ENCODE assay signal across 8 mouse cellular contexts in genomic region chr14:30625131-30625807, GRCm38 (mm10). TPM values are rescaled to one million over a fixed set of nuclear protein-coding genes. Genes with fewer than 3 reads are reported as not detected.
DNase-seq lines count a peak whose midpoint lies in the region; ATAC-seq and TF ChIP-seq lines count a peak whose summit lies in the region.

No protein-coding gene starts in this region.

- no peaks in the 10 kb centered on the region for H3K27me3 ChIP-seq in C2C12 (ENCODE audit: control insufficient read depth, insufficient read depth, insufficient read length)
- no peaks in the 10 kb centered on the region for H3K27me3 ChIP-seq in heart, embryonic 16.5 days (ENCODE audit: control insufficient read depth, insufficient read depth, low read length)
- H3K27me3 ChIP-seq in midbrain, embryonic 10.5 days (ENCODE audit: low read depth, poor library complexity, severe bottlenecking), result peaks cover 49% of the 10 kb centered on the region
- H3K27me3 ChIP-seq in stomach, embryonic 15.5 days (replicated peaks), result no peaks in the 10 kb centered on the region

- peak overlapping the region; percentile 57 for H3K27ac ChIP-seq in heart, embryonic 16.5 days (ENCODE audit: low read length)
- peak overlapping the region; percentile 79 for H3K27ac ChIP-seq in midbrain, embryonic 10.5 days (replicated peaks)
- H3K27ac ChIP-seq in stomach, embryonic 15.5 days, result peak overlapping the region; percentile 88

- peak overlapping the region; percentile 88 for H3ac ChIP-seq in C2C12 (ENCODE audit: control insufficient read depth, insufficient read length, low read depth)

- intact Hi-C loops in left cerebral cortex, postnatal 14 days (cut with DNase I), result loop anchor here (5.0 kb wide), 1 partner anchor 33 kb away; no protein-coding TSS in a partner anchor

- ATAC-seq in activated CD4-positive, CD25-positive, alpha-beta regulatory T cell, adult 4 months, result peak; percentile 20
- ATAC-seq in erythroblast, adult 5-6 weeks (replicated peaks; ENCODE audit: low FRiP score, poor library complexity, severe bottlenecking), result peak; percentile 83
- ATAC-seq in heart, embryonic 16.5 days (replicated peaks; ENCODE audit: extremely low read depth, insufficient read depth, low FRiP score), result peak; percentile 20
- peak; percentile 40; the same call in 1 of the 2 replicates for ATAC-seq in stomach, embryonic 15.5 days (ENCODE audit: insufficient read depth, low FRiP score, low read depth)

- H3K9ac ChIP-seq in heart, embryonic 16.5 days (ENCODE audit: low read length), result peak overlapping the region; percentile 75
- peak overlapping the region; percentile 66 for H3K9ac ChIP-seq in stomach, embryonic 15.5 days

- peaks cover 57% of the 10 kb centered on the region for H3K79me2 ChIP-seq in C2C12 (ENCODE audit: control insufficient read depth, insufficient read depth)

- TF ChIP-seq CTCF in C2C12 (IDR thresholded peaks at IDR 0.05; ENCODE audit: control insufficient read depth, insufficient read depth, insufficient read length), result no peak

- peaks cover 5% of the 10 kb centered on the region for H3K36me3 ChIP-seq in C2C12 (ENCODE audit: control insufficient read depth, insufficient read depth)
- H3K36me3 ChIP-seq in heart, embryonic 16.5 days (ENCODE audit: control insufficient read depth, insufficient read depth), result no peaks in the 10 kb centered on the region
- no peaks in the 10 kb centered on the region for H3K36me3 ChIP-seq in midbrain, embryonic 10.5 days
- no peaks in the 10 kb centered on the region for H3K36me3 ChIP-seq in stomach, embryonic 15.5 days

- H3K9me3 ChIP-seq in heart, embryonic 16.5 days (replicated peaks; ENCODE audit: control insufficient read depth, low read length), result no peaks in the 10 kb centered on the region
- no peaks in the 10 kb centered on the region for H3K9me3 ChIP-seq in midbrain, embryonic 10.5 days (replicated peaks)
- H3K9me3 ChIP-seq in stomach, embryonic 15.5 days, result no peaks in the 10 kb centered on the region

- peak; percentile 65 to 78 for DNase-seq in kidney, postnatal 36 days
- peak; percentile 60 for DNase-seq in midbrain, embryonic 10.5 days (ENCODE audit: low spot score)
- DNase-seq in left cerebral cortex, postnatal 14 days (ENCODE audit: low spot score in 2 of 2), result no peak

- peak overlapping the region; percentile 84 for H3K4me2 ChIP-seq in heart, embryonic 16.5 days (ENCODE audit: low read depth, low read length)
- peak overlapping the region; percentile 84 for H3K4me2 ChIP-seq in stomach, embryonic 15.5 days

- under 1% methylated on average over 39 of the region's 39 CpGs for WGBS in heart, embryonic 16.5 days
- WGBS in midbrain, embryonic 10.5 days, result under 1% methylated on average over 39 of the region's 39 CpGs
- under 1% methylated on average over 39 of the region's 39 CpGs for WGBS in stomach, embryonic 15.5 days

- H3K79me3 ChIP-seq in C2C12 (ENCODE audit: low read depth), result peaks cover 16% of the 10 kb centered on the region

- peaks cover 13% of the 10 kb centered on the region for H3K4me1 ChIP-seq in heart, embryonic 16.5 days (ENCODE audit: control insufficient read depth, insufficient read depth, low read length)
- H3K4me1 ChIP-seq in midbrain, embryonic 10.5 days, result peaks cover 36% of the 10 kb centered on the region
- peaks cover 40% of the 10 kb centered on the region for H3K4me1 ChIP-seq in stomach, embryonic 15.5 days

- peak overlapping the region; percentile 72 for H3K4me3 ChIP-seq in C2C12 (ENCODE audit: insufficient read depth, poor library complexity, severe bottlenecking)
- peak overlapping the region; percentile 65 for H3K4me3 ChIP-seq in heart, embryonic 16.5 days (ENCODE audit: low read length)
- peak overlapping the region; percentile 69 for H3K4me3 ChIP-seq in midbrain, embryonic 10.5 days
- H3K4me3 ChIP-seq in stomach, embryonic 15.5 days (replicated peaks), result peak overlapping the region; percentile 86

TF ChIP-seq in C2C12, 6 proteins besides CTCF, POLR2A, EP300 and RAD21:
- TF ChIP-seq USF1 (IDR thresholded peaks at IDR 0.05; ENCODE audit: low read depth) (no peak), MAX (IDR thresholded peaks at IDR 0.05) (no peak), CEBPB (IDR thresholded peaks at IDR 0.05; ENCODE audit: low read depth) (no peak), FOSL1 (IDR thresholded peaks at IDR 0.05; ENCODE audit: insufficient read depth, low read length, poor library complexity, severe bottlenecking) (no peak), MYOD1 (IDR thresholded peaks at IDR 0.05; ENCODE audit: control insufficient read depth, insufficient read length, low read depth) (no peak), MYOG (IDR thresholded peaks at IDR 0.05; ENCODE audit: control insufficient read depth, extremely low read depth, insufficient read length) (no peak)

RNA-seq across cellular contexts. Expression of gene Prkcd, which starts 0.7 kb away (rescaled TPM):
- 29.3 TPM for polyA plus RNA-seq in C2C12 (2012; fragmentation: generic; extraction: Trizol)
- polyA plus RNA-seq in activated CD4-positive, CD25-positive, alpha-beta regulatory T cell, adult 4 months (2017; shearing (Covaris generic)), result 10 to 100 TPM; 29.4 to 30.1 TPM
- 35.5 and 43.7 TPM in 2 replicates for total RNA-seq in erythroblast, adult 5-6 weeks (2015; ENCODE audit: low replicate concordance)
- 39.9 and 41.3 TPM in 2 replicates for total RNA-seq in erythroblast, adult 5-6 weeks (2017; ENCODE audit: low replicate concordance)
- 40.7 and 42.7 TPM in 2 replicates for polyA plus RNA-seq in heart, embryonic 16.5 days (2015; fragmentation: Nextera tagmentation; extraction: Ambion mirVana)
- 20.8 and 23.2 TPM in 2 replicates for polyA plus RNA-seq in midbrain, embryonic 10.5 days (2016; fragmentation: Nextera tagmentation; extraction: Ambion mirVana)
- polyA plus RNA-seq in stomach, embryonic 15.5 days (2015; fragmentation: Nextera tagmentation; extraction: Ambion mirVana), result 56.2 and 59.1 TPM in 2 replicates
- 10 to 100 TPM; 12.5 to 15.7 TPM for total RNA-seq in left cerebral cortex, postnatal 14 days (2021)

RNA-seq across cellular contexts. Expression of gene Rft1, which starts 28.9 kb away (rescaled TPM):
- polyA plus RNA-seq in C2C12 (2012; fragmentation: generic; extraction: Trizol), result 13.4 TPM
- polyA plus RNA-seq in activated CD4-positive, CD25-positive, alpha-beta regulatory T cell, adult 4 months (2017; shearing (Covaris generic)), result 10 to 100 TPM; 12.9 to 13.1 TPM
- 1.2 and 2.5 TPM in 2 replicates for total RNA-seq in erythroblast, adult 5-6 weeks (2015; ENCODE audit: low replicate concordance)
- total RNA-seq in erythroblast, adult 5-6 weeks (2017; ENCODE audit: low replicate concordance), result 2.1 and 2.7 TPM in 2 replicates
- 11.0 and 11.3 TPM in 2 replicates for polyA plus RNA-seq in heart, embryonic 16.5 days (2015; fragmentation: Nextera tagmentation; extraction: Ambion mirVana)
- polyA plus RNA-seq in midbrain, embryonic 10.5 days (2016; fragmentation: Nextera tagmentation; extraction: Ambion mirVana), result 14.8 and 15.3 TPM in 2 replicates
- polyA plus RNA-seq in stomach, embryonic 15.5 days (2015; fragmentation: Nextera tagmentation; extraction: Ambion mirVana), result 14.7 and 17.3 TPM in 2 replicates
- 10 to 100 TPM; 11.0 to 12.4 TPM for total RNA-seq in left cerebral cortex, postnatal 14 days (2021)

Comparison
In these comparisons a context has a peak if more than half of its experiments do, and no peak if none do; other contexts are left out.
1. ATAC-seq: peak in every context shown above with its lines; median percentile 83 in erythroblast, adult 5-6 weeks; 40 in stomach, embryonic 15.5 days; 20 in activated CD4-positive, CD25-positive, alpha-beta regulatory T cell, adult 4 months; 20 in heart, embryonic 16.5 days.
2. DNase-seq: peak in kidney, postnatal 36 days (2 of 2) and midbrain, embryonic 10.5 days (single experiment); none in left cerebral cortex, postnatal 14 days (0 of 2).
3. Peak in every context shown above with its lines, with median percentiles within 50 percentile points of each other: H3K4me3 ChIP-seq and H3K27ac ChIP-seq.